Mouse (Mus musculus) forebrain, embryonic 10.5 days (tissue): ENCODE data around the gene 1700025G04Rik. TPM values are rescaled to one million over a fixed set of nuclear protein-coding genes. Genes with fewer than 3 reads are reported as not detected.

Experiments used
- DNase-seq: peaks from one replicate; pipeline ENCODE4 v3.0.0-alpha.2; 2017; ENCODE audit warnings: low spot score; ENCODE audit errors: extremely low spot score
- H3K27ac ChIP-seq: fragments of 300-500 bp; sonication (generic); 2 replicates; pipeline ENCODE4 v1.5.1; 2016; ENCODE audit warnings: mild to moderate bottlenecking
- H3K27me3 ChIP-seq: fragments of 300-500 bp; sonication (generic); 2 replicates; pipeline ENCODE4 v1.6.1; 2016; ENCODE audit warnings: mild to moderate bottlenecking; ENCODE audit not compliant: poor library complexity, severe bottlenecking
- H3K36me3 ChIP-seq: fragments of 300-500 bp; sonication (generic); replicated peaks from 2 replicates; pipeline ENCODE4 v1.6.1; 2016; ENCODE audit warnings: mild to moderate bottlenecking, moderate library complexity
- H3K4me1 ChIP-seq: fragments of 300-500 bp; sonication (generic); 2 replicates; pipeline ENCODE4 v1.6.1; 2016
- H3K4me3 ChIP-seq: fragments of 300-500 bp; sonication (generic); 2 replicates; pipeline ENCODE4 v1.5.1; 2016; ENCODE audit warnings: mild to moderate bottlenecking, moderate library complexity
- H3K9me3 ChIP-seq: fragments of 300-500 bp; sonication (generic); 2 replicates; pipeline ENCODE4 v1.6.1; 2016; ENCODE audit warnings: mild to moderate bottlenecking, moderate library complexity
- WGBS: fragments of 180-500 bp; shearing (Covaris S2); methylation state at CpG from one replicate; pipeline ENCODE4 v1.1.7; 2016; 5-methylcytosine and 5-hydroxymethylcytosine counted together
- polyA plus RNA-seq: library from polyadenylated mRNA; unstranded; fragments of >200 nt; fragmentation: Nextera tagmentation; extraction: Ambion mirVana; gene quantifications from 2 replicates; pipeline ENCODE4 v1.2.1, GENCODE M21; 2016

Gene 1700025G04Rik
- polyA plus RNA-seq, 1 experiment from 2014 or later = 15.4 TPM

- H3K4me1 ChIP-seq = peaks cover 28% of the 10 kb centered on the region
- 0 out of 2 replicates have a peak, but pooled peaks cover 7% of the 10 kb centered on the region for H3K36me3 ChIP-seq
- no peaks in the 10 kb centered on the region for H3K27me3 ChIP-seq
- no peak overlapping the region for H3K4me3 ChIP-seq
- WGBS = 55% methylated on average over 6 of the region's 6 CpGs
- H3K27ac ChIP-seq = no peak overlapping the region
- no peaks in the 10 kb centered on the region for H3K9me3 ChIP-seq
- no peak for DNase-seq
Observed at GRCm38 (mm10) chr1:151962078-151962477, 127.8 kb downstream of the 1700025G04Rik start.

- Histone ChIP-seq H3K36me3 (0 out of 2 replicates have a peak, but pooled peaks cover 7% of the 10 kb centered on the region), H3K27ac (no peak overlapping the region), H3K4me1 (peaks cover 28% of the 10 kb centered on the region), H3K9me3 (no peaks in the 10 kb centered on the region), H3K4me3 (no peak overlapping the region), H3K27me3 (no peaks in the 10 kb centered on the region)
- no peak for DNase-seq
- 75% methylated on average over 10 of the region's 10 CpGs for WGBS
Observed at GRCm38 (mm10) chr1:151961204-151961603, 128.7 kb downstream of the 1700025G04Rik start.

DNA sequence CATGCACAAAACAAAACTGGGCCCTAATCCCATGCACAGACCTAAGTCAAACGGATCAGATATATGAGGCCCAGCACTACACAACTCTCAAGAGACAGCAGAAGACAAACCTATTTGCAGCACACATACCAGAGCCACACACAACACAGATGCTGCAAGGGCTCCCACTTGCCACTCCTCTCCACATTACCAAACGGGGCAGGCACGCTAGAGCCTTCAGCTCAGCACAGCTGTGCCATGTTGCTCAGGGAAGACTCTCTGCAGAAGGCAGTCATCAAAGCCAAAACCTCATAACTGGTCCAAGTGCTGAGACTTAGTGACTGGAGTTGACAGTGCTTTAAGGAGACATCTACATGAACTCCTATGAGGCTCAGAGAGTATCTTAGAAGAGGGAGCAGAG is 130.9 kb downstream of the 1700025G04Rik start:
- Histone ChIP-seq H3K4me3 (no peak overlapping the region), H3K36me3 (0 out of 2 replicates have a peak, but pooled peaks cover 5% of the 10 kb centered on the region), H3K9me3 (no peaks in the 10 kb centered on the region), H3K27ac (no peak overlapping the region), H3K4me1 (peaks cover 33% of the 10 kb centered on the region), H3K27me3 (no peaks in the 10 kb centered on the region)
- DNase-seq = no peak
- 70% methylated on average over 3 of the region's 3 CpGs for WGBS

GRCm38 (mm10) chr1:151958442-151958841 is 131.5 kb downstream of the 1700025G04Rik start:
- Histone ChIP-seq H3K27me3 (no peaks in the 10 kb centered on the region), H3K9me3 (no peaks in the 10 kb centered on the region), H3K27ac (no peak overlapping the region), H3K4me3 (no peak overlapping the region), H3K36me3 (0 out of 2 replicates have a peak, but pooled peaks cover 5% of the 10 kb centered on the region), H3K4me1 (peaks cover 37% of the 10 kb centered on the region)
- DNase-seq = no peak
- 84% methylated on average over 3 of the region's 3 CpGs for WGBS

GRCm38 (mm10) chr1:151957669-151958068 is 132.3 kb downstream of the 1700025G04Rik start:
- Histone ChIP-seq H3K4me1 (peaks cover 45% of the 10 kb centered on the region), H3K27ac (no peak overlapping the region), H3K4me3 (no peak overlapping the region), H3K36me3 (0 out of 2 replicates have a peak, but pooled peaks cover 5% of the 10 kb centered on the region), H3K9me3 (no peaks in the 10 kb centered on the region), H3K27me3 (no peaks in the 10 kb centered on the region)
- WGBS = 34% methylated on average over 7 of the region's 7 CpGs
- DNase-seq = no peak

GRCm38 (mm10) chr1:151955866-151956265 is 134.1 kb downstream of the 1700025G04Rik start:
- WGBS = 81% methylated on average over 5 of the region's 5 CpGs
- Histone ChIP-seq H3K9me3 (no peaks in the 10 kb centered on the region), H3K36me3 (0 out of 2 replicates have a peak, but pooled peaks cover 5% of the 10 kb centered on the region), H3K27ac (no peak overlapping the region), H3K27me3 (no peaks in the 10 kb centered on the region), H3K4me1 (peaks cover 31% of the 10 kb centered on the region), H3K4me3 (no peak overlapping the region)
- no peak for DNase-seq

DNA sequence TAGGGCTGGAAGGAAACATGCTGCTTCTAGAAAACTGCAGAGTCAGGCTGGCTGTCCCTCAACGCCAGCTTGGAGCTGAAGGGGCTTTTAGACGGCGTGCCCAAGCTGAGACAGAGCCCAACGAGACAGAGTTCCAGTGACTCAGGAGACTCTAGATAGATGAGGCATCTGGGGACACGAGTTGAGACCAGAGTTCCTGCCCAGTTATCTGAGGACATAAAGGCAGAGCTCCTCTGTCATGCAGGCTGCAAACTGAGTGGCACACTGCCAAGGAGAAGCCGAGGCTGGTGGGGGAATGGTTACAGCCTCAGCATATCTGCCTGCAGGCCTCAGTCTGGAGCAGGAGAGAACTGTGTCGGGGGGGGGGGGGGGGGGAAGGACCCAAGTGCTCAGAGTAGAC is 136.4 kb downstream of the 1700025G04Rik start:
- Histone ChIP-seq H3K36me3 (no peaks in the 10 kb centered on the region), H3K4me3 (no peak overlapping the region), H3K27ac (0 out of 2 replicates have a peak overlapping the region, but pooled peaks have one; percentile 12), H3K4me1 (peaks cover 28% of the 10 kb centered on the region), H3K27me3 (no peaks in the 10 kb centered on the region), H3K9me3 (no peaks in the 10 kb centered on the region)
- 60% methylated on average over 7 of the region's 7 CpGs for WGBS
- DNase-seq = no peak

DNA sequence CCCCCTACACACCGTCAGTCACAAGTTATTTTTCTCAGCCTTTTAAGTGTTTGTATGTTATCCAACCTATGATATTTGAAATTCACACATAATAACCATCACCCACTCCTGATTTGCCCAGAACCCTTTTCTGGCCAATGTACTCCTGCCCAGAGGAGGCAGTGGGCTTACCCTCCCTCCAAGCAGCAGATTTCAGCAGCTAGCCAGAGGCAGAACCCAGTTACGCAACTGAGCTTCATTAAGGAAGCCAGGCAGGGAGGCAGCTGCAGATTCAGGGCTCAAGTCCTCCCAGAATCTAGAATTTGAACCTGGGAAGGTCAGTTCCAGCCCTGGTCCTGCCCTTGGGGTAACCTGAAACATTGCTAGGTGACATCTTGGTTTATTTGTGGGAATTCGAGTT is 141.9 kb downstream of the 1700025G04Rik start:
- Histone ChIP-seq H3K36me3 (no peaks in the 10 kb centered on the region), H3K9me3 (no peaks in the 10 kb centered on the region), H3K4me3 (no peak overlapping the region), H3K27ac (no peak overlapping the region), H3K27me3 (no peaks in the 10 kb centered on the region), H3K4me1 (peaks cover 55% of the 10 kb centered on the region)
- no peak for DNase-seq
- 77% methylated on average over 3 of the region's 3 CpGs for WGBS

GRCm38 (mm10) chr1:151947571-151947970 is 142.4 kb downstream of the 1700025G04Rik start:
- no peaks in the 10 kb centered on the region for H3K9me3 ChIP-seq
- H3K4me1 ChIP-seq = peaks cover 55% of the 10 kb centered on the region
- WGBS = 35% methylated on average over 4 of the region's 4 CpGs
- DNase-seq = no peak
- H3K4me3 ChIP-seq = peak overlapping the region; percentile 16
- no peaks in the 10 kb centered on the region for H3K36me3 ChIP-seq
- H3K27me3 ChIP-seq = no peaks in the 10 kb centered on the region
- peak overlapping the region; percentile 44; the same call in 1 of the 2 replicates for H3K27ac ChIP-seq

DNA sequence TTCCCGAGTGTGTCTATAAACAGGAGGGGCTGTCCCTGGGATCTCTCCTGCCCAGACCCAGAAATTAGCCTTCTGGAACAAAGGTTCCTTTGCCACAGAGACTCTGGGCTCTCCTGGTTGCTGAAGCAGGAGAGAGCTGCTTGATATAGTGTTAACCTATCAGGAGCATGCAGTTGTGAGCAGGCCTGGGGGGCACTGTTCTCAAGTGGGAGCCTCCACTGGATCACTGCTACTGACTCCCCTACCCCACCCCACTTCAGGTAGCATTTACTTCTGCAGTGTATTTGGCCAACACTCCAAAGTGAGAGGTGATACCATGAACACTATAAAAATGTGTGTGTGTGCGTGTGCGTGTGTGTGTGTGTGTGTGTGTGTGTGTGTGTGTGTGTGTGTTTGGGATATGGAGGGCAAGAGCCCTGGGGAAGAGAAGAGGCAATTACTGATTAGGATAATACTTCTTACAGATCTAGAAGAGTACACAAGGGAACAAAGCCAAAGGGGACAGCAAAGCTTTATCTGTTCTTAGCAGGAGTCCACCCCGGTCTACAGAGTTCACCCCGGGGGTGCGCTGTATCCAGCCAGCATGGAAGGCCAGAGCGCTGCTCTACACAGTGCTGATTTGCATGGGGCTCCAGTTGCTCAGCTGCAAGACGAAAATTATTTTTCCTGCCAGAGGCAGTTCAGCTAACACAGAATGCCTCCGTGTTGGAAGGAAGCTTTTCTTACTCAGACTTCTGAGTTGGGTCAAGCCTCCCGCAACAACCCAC is 145.3 kb downstream of the 1700025G04Rik start:
- Histone ChIP-seq H3K27ac (peak overlapping the region; percentile 75), H3K4me3 (no peak overlapping the region), H3K27me3 (no peaks in the 10 kb centered on the region), H3K36me3 (no peaks in the 10 kb centered on the region), H3K9me3 (no peaks in the 10 kb centered on the region), H3K4me1 (peaks cover 63% of the 10 kb centered on the region)
- no peak for DNase-seq
- WGBS = 21% methylated on average over 10 of the region's 10 CpGs

DNA sequence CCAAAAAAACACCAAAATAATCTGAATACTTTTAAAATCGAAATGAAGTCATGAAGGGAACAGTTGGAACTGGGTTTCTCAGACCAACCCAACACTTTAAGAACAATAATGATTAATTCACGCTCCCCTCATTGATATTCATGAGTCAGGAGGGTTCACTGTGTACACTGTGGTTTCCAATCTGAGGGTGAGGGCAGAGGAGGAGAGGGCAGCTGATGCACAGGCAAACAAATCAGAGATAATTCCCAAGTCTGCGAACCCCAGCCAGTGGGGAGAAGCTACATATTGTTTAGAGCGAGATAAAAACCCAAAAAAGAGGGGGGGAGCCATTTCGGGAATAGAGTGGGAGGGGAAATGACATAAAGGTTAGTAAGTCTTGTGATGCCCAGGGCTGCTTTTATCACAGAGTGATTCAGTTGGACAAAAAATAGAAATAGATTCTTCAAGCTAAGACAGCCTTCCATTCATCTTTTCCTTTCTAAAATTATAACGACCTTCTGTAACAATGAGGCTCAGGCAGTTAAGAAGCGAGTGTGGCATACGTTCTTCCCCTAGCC is 146.2 kb downstream of the 1700025G04Rik start:
- Histone ChIP-seq H3K27me3 (no peaks in the 10 kb centered on the region), H3K4me1 (peaks cover 69% of the 10 kb centered on the region), H3K27ac (peak overlapping the region; percentile 75), H3K36me3 (no peaks in the 10 kb centered on the region), H3K4me3 (no peak overlapping the region), H3K9me3 (no peaks in the 10 kb centered on the region)
- 54% methylated on average over 8 of the region's 8 CpGs for WGBS
- DNase-seq = no peak

- no peak for DNase-seq
- Histone ChIP-seq H3K27me3 (no peaks in the 10 kb centered on the region), H3K4me3 (no peak overlapping the region), H3K4me1 (peaks cover 67% of the 10 kb centered on the region), H3K27ac (peak overlapping the region; percentile 75), H3K36me3 (no peaks in the 10 kb centered on the region), H3K9me3 (no peaks in the 10 kb centered on the region)
- WGBS = 68% methylated on average over 11 of the region's 11 CpGs
Observed at GRCm38 (mm10) chr1:151942972-151943654, 146.8 kb downstream of the 1700025G04Rik start.

DNA sequence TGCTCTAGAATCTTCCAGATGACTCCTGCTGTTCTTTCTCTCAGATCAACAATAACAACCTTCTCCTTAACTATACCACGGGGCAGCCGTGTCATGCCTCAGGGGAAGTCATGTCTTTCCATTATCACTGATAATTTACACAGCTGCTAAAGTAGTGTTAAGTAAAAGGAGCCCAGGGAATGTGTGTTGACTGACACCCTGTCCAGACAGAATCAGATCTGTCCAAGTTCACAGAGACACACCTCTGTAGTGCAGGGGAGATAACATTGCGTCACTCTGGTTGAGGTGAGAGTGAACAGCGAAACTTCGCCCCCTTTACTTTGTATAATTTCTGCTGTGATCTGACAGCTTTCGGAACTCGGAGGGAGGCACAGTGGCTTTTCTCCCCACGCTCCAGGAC is 149.9 kb downstream of the 1700025G04Rik start:
- H3K27ac ChIP-seq = no peak overlapping the region
- peaks cover 41% of the 10 kb centered on the region for H3K4me1 ChIP-seq
- no peaks in the 10 kb centered on the region for H3K9me3 ChIP-seq
- H3K36me3 ChIP-seq = no peaks in the 10 kb centered on the region
- H3K4me3 ChIP-seq = no peak overlapping the region
- DNase-seq = no peak
- WGBS = 72% methylated on average over 8 of the region's 8 CpGs
- no peaks in the 10 kb centered on the region for H3K27me3 ChIP-seq
